24 mouse cellular contexts compared by ENCODE assay signal in the genomic region with DNA sequence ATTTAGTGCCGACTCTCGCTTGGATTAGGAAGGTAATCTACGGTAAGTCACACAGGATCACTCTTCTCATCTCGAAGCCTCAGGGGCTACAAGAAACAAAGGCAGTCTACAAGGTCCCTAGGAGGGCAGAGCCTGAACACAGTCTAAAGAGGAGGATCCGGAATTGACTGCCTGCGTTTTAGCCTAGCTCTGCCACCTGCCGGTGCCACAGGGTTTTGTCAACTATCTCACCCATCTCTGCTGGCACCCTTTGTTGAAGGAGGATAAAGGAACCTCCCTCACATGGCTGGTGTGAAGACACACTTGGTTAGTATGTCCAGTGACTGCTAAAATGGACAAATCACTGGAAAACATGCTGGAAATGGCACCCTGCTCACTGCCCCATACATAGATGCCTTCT. TPM values are rescaled to one million over a fixed set of nuclear protein-coding genes. Genes with fewer than 3 reads are reported as not detected.
DNase-seq lines count a peak whose midpoint lies in the region; ATAC-seq and TF ChIP-seq lines count a peak whose summit lies in the region.
"Had no signal": no experiment of that assay in that cellular context is flagged by ENCODE, and none has a peak within 500 bp of the region (broad histone marks: within the 10 kb centered on the region; RNA-seq: fewer than 3 reads in every experiment).

No protein-coding gene starts in this region.

- H3K36me3 ChIP-seq in forebrain, embryonic 14.5 days (ENCODE audit: control insufficient read depth, insufficient read depth, low read length): peaks cover 52% of the 10 kb centered on the region
- peaks cover 67% of the 10 kb centered on the region for H3K36me3 ChIP-seq in forebrain, embryonic 15.5 days
- peaks cover 3% of the 10 kb centered on the region for H3K36me3 ChIP-seq in testis, adult 2 months (ENCODE audit: control insufficient read depth, insufficient read depth, low read length)

- no peak for ATAC-seq in forebrain, embryonic 14.5 days
- ATAC-seq in forebrain, embryonic 15.5 days (replicated peaks): no peak
- ATAC-seq: forebrain, embryonic 16.5 days; intestine, embryonic 15.5 days; liver, postnatal 0 days; Patski had no signal

- TF ChIP-seq POLR2A in testis, adult 2 months (IDR thresholded peaks at IDR 0.05; ENCODE audit: control insufficient read depth, low read depth, low read length): no peak

- no peak overlapping the region for H3K4me3 ChIP-seq in forebrain, embryonic 14.5 days (ENCODE audit: low read depth, low read length)
- H3K4me3 ChIP-seq in forebrain, embryonic 15.5 days: no peak overlapping the region
- H3K4me3 ChIP-seq in layer of hippocampus, adult 2 months: no peak overlapping the region
- H3K4me3 ChIP-seq in testis, adult 2 months (ENCODE audit: control insufficient read depth, low read depth, low read length): no peak overlapping the region
- H3K4me3 ChIP-seq: erythroblast, embryonic 14.5 days; gastrocnemius, adult 2 months; hindbrain, embryonic 10.5 days; intestine, embryonic 15.5 days; limb, embryonic 12.5 days; stomach, embryonic 15.5 days had no signal

- peak; percentile 57 for TF ChIP-seq CTCF in layer of hippocampus, adult 2 months (conservative IDR thresholded peaks at IDR 0.05)
- TF ChIP-seq CTCF in testis, adult 2 months (IDR thresholded peaks at IDR 0.05; ENCODE audit: control insufficient read depth, insufficient read depth, insufficient replicate concordance, low read depth, low read length): peak; percentile 1; the same call in 1 of the 2 replicates

- H3K27me3 ChIP-seq in forebrain, embryonic 14.5 days (replicated peaks; ENCODE audit: control insufficient read depth, insufficient read depth, low read length): no peaks in the 10 kb centered on the region
- no peaks in the 10 kb centered on the region for H3K27me3 ChIP-seq in forebrain, embryonic 15.5 days
- H3K27me3 ChIP-seq in testis, adult 2 months (ENCODE audit: control insufficient read depth, insufficient read depth, low read length): no peaks in the 10 kb centered on the region
- H3K27me3 ChIP-seq: intestine, embryonic 15.5 days; limb, embryonic 12.5 days; Patski; stomach, embryonic 15.5 days had no signal

- H3K27ac ChIP-seq in forebrain, embryonic 14.5 days (ENCODE audit: low read depth, low read length): no peak overlapping the region
- H3K27ac ChIP-seq in forebrain, embryonic 15.5 days (replicated peaks): no peak overlapping the region
- no peak overlapping the region for H3K27ac ChIP-seq in layer of hippocampus, adult 2 months
- H3K27ac ChIP-seq in testis, adult 2 months (ENCODE audit: control insufficient read depth, insufficient read depth, low read depth, low read length): no peak overlapping the region
- H3K27ac ChIP-seq: gastrocnemius, adult 2 months; hindbrain, embryonic 10.5 days; intestine, embryonic 15.5 days; kidney, postnatal 0 days; limb, embryonic 12.5 days; stomach, embryonic 15.5 days had no signal

- 85% methylated on average over 7 of the region's 7 CpGs for WGBS in forebrain, embryonic 14.5 days
- WGBS in forebrain, embryonic 15.5 days: 78% methylated on average over 7 of the region's 7 CpGs

- DNase-seq in forebrain, embryonic 14.5 days (ENCODE audit: low spot score): peak; percentile 4
- no peak for DNase-seq in layer of hippocampus, adult 2 months (ENCODE audit: low spot score in 2 of 2)
- DNase-seq in layer of hippocampus, postnatal 36 days: no peak
- no peak for DNase-seq in testis, postnatal 14 days (ENCODE audit: low spot score)
- no peak for DNase-seq in MN1 (ENCODE audit: low spot score)
- no peak for DNase-seq in neural tube, embryonic 10.5 days (ENCODE audit: extremely low spot score, low spot score)
- DNase-seq: cerebellum, adult 11 months; cerebellum, postnatal 36 days; gastrocnemius, adult 2 months; liver, postnatal 0 days; lung, postnatal 36 days; right cerebral cortex, postnatal 14 days; thymus, postnatal 25 days had no signal

- no peaks in the 10 kb centered on the region for H3K4me1 ChIP-seq in forebrain, embryonic 14.5 days (ENCODE audit: control insufficient read depth, insufficient read depth, low read length)
- H3K4me1 ChIP-seq in forebrain, embryonic 15.5 days: no peaks in the 10 kb centered on the region
- H3K4me1 ChIP-seq in testis, adult 2 months (ENCODE audit: control insufficient read depth, insufficient read depth, low read length): no peaks in the 10 kb centered on the region
- H3K4me1 ChIP-seq: hindbrain, embryonic 10.5 days; intestine, embryonic 15.5 days; limb, embryonic 12.5 days; stomach, embryonic 15.5 days had no signal

- H3K4me2 ChIP-seq in forebrain, embryonic 14.5 days (ENCODE audit: low read length): no peak overlapping the region
- H3K4me2 ChIP-seq in forebrain, embryonic 15.5 days (replicated peaks): no peak overlapping the region
- H3K4me2 ChIP-seq: intestine, embryonic 15.5 days; limb, embryonic 12.5 days; midbrain, embryonic 11.5 days; stomach, embryonic 15.5 days had no signal

- H3K9me3 ChIP-seq in forebrain, embryonic 14.5 days (replicated peaks; ENCODE audit: control insufficient read depth, low read length): no peaks in the 10 kb centered on the region
- H3K9me3 ChIP-seq in forebrain, embryonic 15.5 days: no peaks in the 10 kb centered on the region
- H3K9me3 ChIP-seq: intestine, embryonic 15.5 days; limb, embryonic 12.5 days; stomach, embryonic 15.5 days had no signal

- H3K9ac ChIP-seq in forebrain, embryonic 14.5 days (ENCODE audit: low read length): no peak overlapping the region
- H3K9ac ChIP-seq in forebrain, embryonic 15.5 days (replicated peaks): no peak overlapping the region
- H3K9ac ChIP-seq: intestine, embryonic 15.5 days; limb, embryonic 12.5 days; liver, postnatal 0 days; stomach, embryonic 15.5 days had no signal

RNA-seq across cellular contexts. Expression of gene Atxn3, which starts 20.5 kb away (rescaled TPM):
- 13.1 and 15.7 TPM in 2 replicates for polyA plus RNA-seq in forebrain, embryonic 14.5 days (2014; fragmentation: Nextera tagmentation; extraction: Ambion mirVana)
- 12.8 and 14.0 TPM in 2 replicates for polyA plus RNA-seq in forebrain, embryonic 15.5 days (2015; fragmentation: Nextera tagmentation; extraction: Ambion mirVana)
- 10 to 100 TPM; 20.2 to 23.4 TPM for total RNA-seq in layer of hippocampus, adult 2 months (2021)
- total RNA-seq in layer of hippocampus, postnatal 36 days (2021): 10 to 100 TPM; 21.9 to 22.7 TPM
- polyA plus RNA-seq in testis, adult 2 months (2012; rRNA removed): 151 and 187 TPM in 2 replicates

RNA-seq across cellular contexts. Expression of gene Trip11, which starts 24.5 kb away (rescaled TPM):
- polyA plus RNA-seq in forebrain, embryonic 14.5 days (2014; fragmentation: Nextera tagmentation; extraction: Ambion mirVana): 14.4 and 20.3 TPM in 2 replicates
- polyA plus RNA-seq in forebrain, embryonic 15.5 days (2015; fragmentation: Nextera tagmentation; extraction: Ambion mirVana): 22.4 and 23.7 TPM in 2 replicates
- total RNA-seq in layer of hippocampus, adult 2 months (2021): 10 to 100 TPM; 31.8 to 32.9 TPM
- 10 to 100 TPM; 33.4 to 35.2 TPM for total RNA-seq in layer of hippocampus, postnatal 36 days (2021)
- polyA plus RNA-seq in testis, adult 2 months (2012; rRNA removed): 3.5 and 4.4 TPM in 2 replicates

RNA-seq across cellular contexts. Expression of gene Cpsf2, which starts 38.2 kb away (rescaled TPM):
- 37.3 and 38.1 TPM in 2 replicates for polyA plus RNA-seq in forebrain, embryonic 14.5 days (2014; fragmentation: Nextera tagmentation; extraction: Ambion mirVana)
- polyA plus RNA-seq in forebrain, embryonic 15.5 days (2015; fragmentation: Nextera tagmentation; extraction: Ambion mirVana): 32.9 and 33.7 TPM in 2 replicates
- 10 to 100 TPM; 26.3 to 27.4 TPM for total RNA-seq in layer of hippocampus, adult 2 months (2021)
- total RNA-seq in layer of hippocampus, postnatal 36 days (2021): 10 to 100 TPM; 27.8 to 28.8 TPM
- polyA plus RNA-seq in testis, adult 2 months (2012; rRNA removed): 5.6 and 6.7 TPM in 2 replicates
